Mouse (Mus musculus): ENCODE results near the gene Mycbp.
"Not testable (repeated sequence)": the region's sequence is repeated elsewhere in the genome, so short reads cannot be mapped to it uniquely, and the experiment has no call there.

DNA sequence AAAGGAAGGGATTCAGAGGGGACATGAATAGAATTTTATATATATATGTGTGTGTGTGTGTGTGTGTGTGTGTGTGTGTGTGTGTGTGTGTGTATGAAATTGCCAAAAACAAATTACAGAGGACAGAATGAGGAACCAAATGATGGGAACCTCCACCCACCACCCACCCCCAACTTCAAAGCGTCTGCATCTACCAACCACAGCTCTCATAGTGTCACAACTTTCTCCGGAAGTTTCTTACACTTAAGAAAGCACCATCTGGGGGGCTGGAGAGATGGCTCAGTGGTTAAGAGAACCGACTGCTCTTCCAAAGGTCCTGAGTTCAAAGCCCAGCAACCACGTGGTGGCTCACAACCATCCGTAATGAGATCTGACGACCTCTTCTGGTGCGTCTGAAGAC is 36.2 kb downstream of the Mycbp start:
- not testable (repeated sequence) for TF ChIP-seq CTCF (conservative IDR thresholded peaks at IDR 0.05; ENCODE audit: low read length); POU5F1 (IDR thresholded peaks at IDR 0.05; ENCODE audit: borderline replicate concordance, low read length); NANOG (IDR thresholded peaks at IDR 0.05; ENCODE audit: borderline replicate concordance, low read length)

Measured in E14TG2a.4 (cell line).